Mouse (Mus musculus) C2C12 (cell line): Measurements from ENCODE around the gene Gm3625.

ENCODE experiments used
- CTCF ChIP-seq: IDR thresholded peaks from one replicate; pipeline ENCODE4 v1.5.1; 2011; ENCODE audit not compliant: control insufficient read depth, insufficient read depth, insufficient read length
- MAX ChIP-seq: IDR thresholded peaks from one replicate; pipeline ENCODE4 v1.6.1; 2011; ENCODE audit warnings: mild to moderate bottlenecking, control low read depth
- USF1 ChIP-seq: IDR thresholded peaks from one replicate; pipeline ENCODE4 v1.6.1; 2011; ENCODE audit warnings: low read depth, mild to moderate bottlenecking, control low read depth, moderate library complexity

GRCm38 (mm10) chr12:4555451-4555850 is 37.3 kb downstream of the Gm3625 start:
- TF ChIP-seq CTCF = no peak
- no peak for TF ChIP-seq MAX
- no peak for TF ChIP-seq USF1
